Mouse (Mus musculus): ENCODE measurements at regions not wholly inside any gene's neighbourhood (a gene's known extent, or its start where the extent isn't known, plus 50 kb on each side); places are given as distances from the start of the nearest gene placed in this dataset.
A peak's percentile ranks its signal among the peaks of the same experiment; 100 is the strongest.
"Not testable (repeated sequence)": the region's sequence is repeated elsewhere in the genome, so short reads cannot be mapped to it uniquely, and the experiment has no call there.

- DNase-seq: peak; percentile 91 to 96
These were observed 54.0 kb upstream of the Usp47 start for GRCm38 (mm10) chr7:111969198-111969887.

- DNase-seq: no peak
These were observed 55.0 kb upstream of the Usp47 start for GRCm38 (mm10) chr7:111968261-111968660.

GRCm38 (mm10) chr7:111966716-111967115, 56.6 kb upstream of the Usp47 start:
- DNase-seq: peak in 1 of 2 experiments; percentile 28

GRCm38 (mm10) chr7:111963969-111964368, 59.3 kb upstream of the Usp47 start:
- no peak for DNase-seq

- DNase-seq: no peak
These were observed 63.3 kb upstream of the Usp47 start for GRCm38 (mm10) chr7:111959977-111960376.

GRCm38 (mm10) chr7:111956671-111957070, 66.6 kb upstream of the Usp47 start:
- DNase-seq: peak; percentile 47 to 57

GRCm38 (mm10) chr7:111939631-111940030, 83.7 kb upstream of the Usp47 start:
- no peak for DNase-seq

- DNase-seq: no peak
These were observed 85.8 kb upstream of the Usp47 start for GRCm38 (mm10) chr7:111937547-111937946.

- DNase-seq: no peak
These were observed 86.2 kb upstream of the Usp47 start for GRCm38 (mm10) chr7:111937102-111937501.

- DNase-seq: no peak
These were observed 90.6 kb upstream of the Usp47 start for GRCm38 (mm10) chr7:111932725-111933124.

GRCm38 (mm10) chr7:111919961-111920360, 103.3 kb upstream of the Usp47 start:
- no peak for DNase-seq

GRCm38 (mm10) chr7:111903741-111904231, 119.5 kb upstream of the Usp47 start:
- no peak for DNase-seq

- peak; percentile 6 to 19 for DNase-seq
These were observed 117.2 kb upstream of the Galnt18 start for GRCm38 (mm10) chr7:111897016-111897415.

GRCm38 (mm10) chr7:111896255-111896654, 116.5 kb upstream of the Galnt18 start:
- DNase-seq: peak; percentile 96 to 97

- no peak for DNase-seq
These were observed 103.2 kb upstream of the Galnt18 start for GRCm38 (mm10) chr7:111882991-111883390.

GRCm38 (mm10) chr7:111880067-111880675, 100.4 kb upstream of the Galnt18 start:
- no peak for DNase-seq

GRCm38 (mm10) chr7:111877591-111877990, 97.8 kb upstream of the Galnt18 start:
- no peak for DNase-seq

- DNase-seq: no peak
These were observed 96.2 kb upstream of the Galnt18 start for GRCm38 (mm10) chr7:111875949-111876348.

GRCm38 (mm10) chr7:111869337-111869736, 89.6 kb upstream of the Galnt18 start:
- no peak for DNase-seq

GRCm38 (mm10) chr7:111863035-111863434, 83.3 kb upstream of the Galnt18 start:
- DNase-seq: no peak

GRCm38 (mm10) chr7:111858291-111858690, 78.5 kb upstream of the Galnt18 start:
- not testable (repeated sequence) for DNase-seq

GRCm38 (mm10) chr7:111856977-111857376, 77.2 kb upstream of the Galnt18 start:
- peak; percentile 13 to 18 for DNase-seq

GRCm38 (mm10) chr7:111855309-111855708, 75.5 kb upstream of the Galnt18 start:
- DNase-seq: no peak

GRCm38 (mm10) chr7:111846417-111846816, 66.6 kb upstream of the Galnt18 start:
- DNase-seq: no peak

All from cerebellum, postnatal 10 days (tissue).